Mouse (Mus musculus) lung, postnatal 4 days (tissue): ENCODE measurements around the gene Pip4k2b.
"Not testable (repeated sequence)": the region's sequence is repeated elsewhere in the genome, so short reads cannot be mapped to it uniquely, and the experiment has no call there.

ENCODE experiments used
- DNase-seq, 2 experiments: peaks; one replicate each; pipeline ENCODE4 v3.0.0; 2021

Gene Pip4k2b

GRCm38 (mm10) chr11:97714356-97714755 lies 30.1 kb downstream of the Pip4k2b start:
- no peak for DNase-seq

GRCm38 (mm10) chr11:97713896-97714295 lies 30.6 kb downstream of the Pip4k2b start:
- DNase-seq, result no peak

- DNase-seq, result no peak
Observed at GRCm38 (mm10) chr11:97712286-97712685, 32.2 kb downstream of the Pip4k2b start.

- no peak for DNase-seq
Observed at GRCm38 (mm10) chr11:97711200-97711900, 33.2 kb downstream of the Pip4k2b start.

- not testable (repeated sequence) for DNase-seq
Observed at GRCm38 (mm10) chr11:97710067-97710466, 34.4 kb downstream of the Pip4k2b start.

- peak; percentile 97 to 99 for DNase-seq
Observed at GRCm38 (mm10) chr11:97703039-97703826, 41.3 kb downstream of the Pip4k2b start, which contains the start of gene Psmb3. Gene Psmb3, plus strand, starts transcription at chr11:97703399.

- DNase-seq, result peak; percentile 91 to 95
Observed at GRCm38 (mm10) chr11:97702393-97702745, 42.1 kb downstream of the Pip4k2b start.

- no peak for DNase-seq
Observed at GRCm38 (mm10) chr11:97701581-97702392, 42.7 kb downstream of the Pip4k2b start.

GRCm38 (mm10) chr11:97700746-97701580 lies 43.5 kb downstream of the Pip4k2b start:
- DNase-seq, result peak; percentile 57 to 64

GRCm38 (mm10) chr11:97700003-97700745 lies 44.3 kb downstream of the Pip4k2b start, which contains the start of gene Pcgf2:
Gene Pcgf2, minus strand, starts transcription at chr11:97700497.
- peak; percentile 88 to 94 for DNase-seq

GRCm38 (mm10) chr11:97699626-97700002 lies 44.9 kb downstream of the Pip4k2b start:
- DNase-seq, result peak; percentile 91 to 92

- DNase-seq, result peak; percentile 89
Observed at GRCm38 (mm10) chr11:97698741-97699611, 45.5 kb downstream of the Pip4k2b start.

- DNase-seq, result no peak
Observed at GRCm38 (mm10) chr11:97697891-97698529, 46.5 kb downstream of the Pip4k2b start.

- no peak for DNase-seq
Observed at GRCm38 (mm10) chr11:97697199-97697890, 47.2 kb downstream of the Pip4k2b start.

- DNase-seq, result no peak
Observed at GRCm38 (mm10) chr11:97696669-97697068, 47.8 kb downstream of the Pip4k2b start.

- no peak for DNase-seq
Observed at GRCm38 (mm10) chr11:97695712-97696401, 48.6 kb downstream of the Pip4k2b start.

- peak; percentile 59 to 69 for DNase-seq
Observed at GRCm38 (mm10) chr11:97694921-97695711, 49.4 kb downstream of the Pip4k2b start.

GRCm38 (mm10) chr11:97694435-97694834 lies 50.1 kb downstream of the Pip4k2b start:
- no peak for DNase-seq
